Mouse (Mus musculus): Measurements from ENCODE around the gene Slc30a10. TPM values are rescaled to one million over a fixed set of nuclear protein-coding genes. Genes with fewer than 3 reads are reported as not detected.

Slc30a10 gene
- polyA plus RNA-seq (2014; fragmentation: Illumina TruSeq; extraction: RNeasy Lipid Tissue Mini Kit (QIAGEN cat#74804); ENCODE audit: low read depth, low replicate concordance), result not detected

DNA sequence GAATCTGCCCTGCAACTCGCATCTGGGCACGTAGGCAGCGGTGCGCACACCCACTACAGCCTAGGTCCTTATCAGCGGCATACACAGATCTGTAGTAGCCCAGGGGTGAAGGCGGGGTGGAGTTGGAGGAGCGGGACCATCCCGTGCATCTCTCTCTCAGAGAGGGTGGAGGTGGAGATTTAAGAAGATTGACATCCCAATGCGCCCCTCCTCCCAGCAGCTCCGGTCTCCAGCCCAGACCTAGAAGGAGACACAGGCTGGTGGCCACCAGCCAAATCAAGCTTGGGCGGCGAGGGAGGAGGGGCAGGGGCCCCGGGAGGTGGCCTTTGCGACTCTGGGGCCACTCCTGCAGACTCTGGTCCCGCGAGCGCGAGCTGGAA is at the start of gene Slc30a10:
Gene Slc30a10 (plus strand): TSS at position 274 of the 380 bp plus-strand sequence.

Other genes with a start within 250 kb of the Slc30a10 start
- 37.4 TPM for gene Iars2, start 125.5 kb upstream of the Slc30a10 start, polyA plus RNA-seq (2014; fragmentation: Illumina TruSeq; extraction: RNeasy Lipid Tissue Mini Kit (QIAGEN cat#74804); ENCODE audit: low read depth, low replicate concordance)
- gene Bpnt1, start 122.7 kb upstream of the Slc30a10 start, polyA plus RNA-seq (2014; fragmentation: Illumina TruSeq; extraction: RNeasy Lipid Tissue Mini Kit (QIAGEN cat#74804); ENCODE audit: low read depth, low replicate concordance), result 411 TPM
- 59.7 TPM for gene Eprs, start 91.8 kb upstream of the Slc30a10 start, polyA plus RNA-seq (2014; fragmentation: Illumina TruSeq; extraction: RNeasy Lipid Tissue Mini Kit (QIAGEN cat#74804); ENCODE audit: low read depth, low replicate concordance)

Data from kidney, adult 10 weeks (tissue).